8 mouse cellular contexts compared by ENCODE assay signal in genomic region chrX:7763631-7764393, GRCm38 (mm10). TPM values are rescaled to one million over a fixed set of nuclear protein-coding genes. Genes with fewer than 3 reads are reported as not detected.
DNase-seq lines count a peak whose midpoint lies in the region; ATAC-seq and TF ChIP-seq lines count a peak whose summit lies in the region.

No protein-coding gene starts in this region.

- H3K36me3 ChIP-seq in ES-E14 (ENCODE audit: control insufficient read depth, insufficient read depth, low read length, poor library complexity, severe bottlenecking) = peaks cover 28% of the 10 kb centered on the region
- peaks cover 13% of the 10 kb centered on the region; the same call in 1 of the 2 replicates for H3K36me3 ChIP-seq in embryonic facial prominence, embryonic 15.5 days
- peaks cover 31% of the 10 kb centered on the region for H3K36me3 ChIP-seq in hindbrain, embryonic 10.5 days
- H3K36me3 ChIP-seq in limb, embryonic 14.5 days (ENCODE audit: control insufficient read depth, insufficient read depth, low read length) = peaks cover 17% of the 10 kb centered on the region
- peaks cover 14% of the 10 kb centered on the region; the same call in 1 of the 2 replicates for H3K36me3 ChIP-seq in midbrain, embryonic 14.5 days (ENCODE audit: control insufficient read depth, insufficient read depth, low read length)

- peak overlapping the region; percentile 88 for H3K9ac ChIP-seq in ES-E14 (ENCODE audit: insufficient read depth, low read depth, low read length, poor library complexity, severe bottlenecking)
- H3K9ac ChIP-seq in embryonic facial prominence, embryonic 15.5 days = peak overlapping the region; percentile 53; the same call in 1 of the 2 replicates
- peak overlapping the region; percentile 67 for H3K9ac ChIP-seq in limb, embryonic 14.5 days (ENCODE audit: low read depth, low read length, severe bottlenecking)
- peak overlapping the region; percentile 58; the same call in 1 of the 2 replicates for H3K9ac ChIP-seq in midbrain, embryonic 14.5 days (replicated peaks; ENCODE audit: low read length)

- peaks cover 2 to 9% of the 10 kb centered on the region in 2 experiments; a peak in 2 of 4 replicates for H3K4me1 ChIP-seq in ES-E14 (ENCODE audit: control insufficient read depth in 2 of 2, insufficient read depth in 2 of 2, low read length in 2 of 2, poor library complexity in 1 of 2)
- H3K4me1 ChIP-seq in embryonic facial prominence, embryonic 15.5 days = peaks cover 7% of the 10 kb centered on the region; the same call in 1 of the 2 replicates
- peaks cover 23% of the 10 kb centered on the region for H3K4me1 ChIP-seq in hindbrain, embryonic 10.5 days (replicated peaks)
- no peaks in the 10 kb centered on the region for H3K4me1 ChIP-seq in limb, embryonic 14.5 days (ENCODE audit: control insufficient read depth, insufficient read depth, low read length)
- 0 out of 2 replicates have a peak, but pooled peaks cover 6% of the 10 kb centered on the region for H3K4me1 ChIP-seq in midbrain, embryonic 14.5 days (ENCODE audit: control insufficient read depth, insufficient read depth, low read length)

- 16% methylated on average over 22 of the region's 22 CpGs for WGBS in embryonic facial prominence, embryonic 15.5 days
- WGBS in hindbrain, embryonic 10.5 days = 14% methylated on average over 22 of the region's 22 CpGs
- 13% methylated on average over 22 of the region's 22 CpGs for WGBS in limb, embryonic 14.5 days
- 17% methylated on average over 21 of the region's 22 CpGs for WGBS in midbrain, embryonic 14.5 days

- no peaks in the 10 kb centered on the region for H3K9me3 ChIP-seq in ES-E14 (ENCODE audit: control insufficient read depth, insufficient read depth, low read depth, low read length)
- no peaks in the 10 kb centered on the region for H3K9me3 ChIP-seq in embryonic facial prominence, embryonic 15.5 days (replicated peaks)
- peaks cover 16% of the 10 kb centered on the region for H3K9me3 ChIP-seq in hindbrain, embryonic 10.5 days
- no peaks in the 10 kb centered on the region for H3K9me3 ChIP-seq in limb, embryonic 14.5 days (ENCODE audit: control insufficient read depth, low read length)
- H3K9me3 ChIP-seq in midbrain, embryonic 14.5 days (ENCODE audit: control insufficient read depth, low read length) = no peaks in the 10 kb centered on the region

- 0 out of 2 replicates have a peak, but pooled peaks have one; percentile 36 for ATAC-seq in embryonic facial prominence, embryonic 15.5 days (ENCODE audit: insufficient number of reproducible peaks, low FRiP score, low TSS enrichment, low read depth)
- ATAC-seq in limb, embryonic 14.5 days (ENCODE audit: low FRiP score, low read depth) = no peak
- no peak for ATAC-seq in midbrain, embryonic 14.5 days (ENCODE audit: low FRiP score, low TSS enrichment)

- DNase-seq in adrenal gland, adult (ENCODE audit: inconsistent age in 2 of 2, low spot score in 1 of 2) = peak; percentile 48 to 76
- DNase-seq in adrenal gland, postnatal 4 days (ENCODE audit: low spot score in 2 of 2) = no peak
- no peak for DNase-seq in ES-E14 (ENCODE audit: low read depth, low spot score)
- DNase-seq in hindbrain, embryonic 10.5 days (ENCODE audit: low spot score) = peak; percentile 37
- DNase-seq in limb, embryonic 14.5 days (ENCODE audit: low spot score) = peak; percentile 3
- peak; percentile 31 for DNase-seq in midbrain, embryonic 14.5 days
- peak; percentile 5 to 25 for DNase-seq in thymus, postnatal 36 days

- peak overlapping the region; percentile 88 to 93 for H3K4me3 ChIP-seq in ES-E14 (ENCODE audit: insufficient read depth in 1 of 2, low read depth in 1 of 2, low read length in 2 of 2, poor library complexity in 1 of 2, severe bottlenecking in 1 of 2)
- H3K4me3 ChIP-seq in embryonic facial prominence, embryonic 15.5 days (replicated peaks) = peak overlapping the region; percentile 63
- H3K4me3 ChIP-seq in hindbrain, embryonic 10.5 days = peak overlapping the region; percentile 72
- peak overlapping the region; percentile 59 for H3K4me3 ChIP-seq in limb, embryonic 14.5 days (replicated peaks; ENCODE audit: low read length)
- H3K4me3 ChIP-seq in midbrain, embryonic 14.5 days (replicated peaks; ENCODE audit: low read depth, low read length) = peak overlapping the region; percentile 55

- TF ChIP-seq POLR2A in limb, embryonic 14.5 days (IDR thresholded peaks at IDR 0.05; ENCODE audit: borderline replicate concordance, extremely low read depth, insufficient read depth, insufficient read length) = no peak

- in situ Hi-C loops in ES-E14 (cut with MboI; ENCODE audit: low sequenced_read_pairs in 2 of 2, unreplicated experiment in 2 of 2) = no loop called here

- peak overlapping the region; percentile 95 for H3K27ac ChIP-seq in ES-E14 (ENCODE audit: insufficient read depth, low read depth, low read length, poor library complexity, severe bottlenecking)
- peak overlapping the region; percentile 22; the same call in 1 of the 2 replicates for H3K27ac ChIP-seq in embryonic facial prominence, embryonic 15.5 days (replicated peaks)
- H3K27ac ChIP-seq in hindbrain, embryonic 10.5 days = peak overlapping the region; percentile 86
- H3K27ac ChIP-seq in limb, embryonic 14.5 days (replicated peaks; ENCODE audit: low read depth, low read length) = no peak overlapping the region
- H3K27ac ChIP-seq in midbrain, embryonic 14.5 days (replicated peaks; ENCODE audit: low read depth, low read length) = no peak overlapping the region

- H3K27me3 ChIP-seq in embryonic facial prominence, embryonic 15.5 days = no peaks in the 10 kb centered on the region
- no peaks in the 10 kb centered on the region for H3K27me3 ChIP-seq in hindbrain, embryonic 10.5 days (ENCODE audit: insufficient read depth, poor library complexity, severe bottlenecking)
- no peaks in the 10 kb centered on the region for H3K27me3 ChIP-seq in limb, embryonic 14.5 days (ENCODE audit: control insufficient read depth, insufficient read depth, low read length)
- no peaks in the 10 kb centered on the region for H3K27me3 ChIP-seq in midbrain, embryonic 14.5 days (ENCODE audit: control insufficient read depth, insufficient read depth, low read length)

- peak overlapping the region; percentile 57 for H3K4me2 ChIP-seq in embryonic facial prominence, embryonic 15.5 days (replicated peaks)
- peak overlapping the region; percentile 55 for H3K4me2 ChIP-seq in limb, embryonic 14.5 days (replicated peaks; ENCODE audit: low read depth, low read length, severe bottlenecking)
- peak overlapping the region; percentile 63 for H3K4me2 ChIP-seq in midbrain, embryonic 14.5 days (ENCODE audit: low read length)

TF ChIP-seq in ES-E14, 5 proteins besides CTCF, POLR2A, EP300 and RAD21 (continues in another document):
- TF ChIP-seq HCFC1 (IDR thresholded peaks at IDR 0.05; ENCODE audit: borderline replicate concordance, insufficient read depth, low read length) = no peak
- no peak for TF ChIP-seq ZC3H11A (IDR thresholded peaks at IDR 0.05; ENCODE audit: borderline replicate concordance, low read depth, low read length)

RNA-seq across cellular contexts. Expression of gene Tfe3, which starts 1.5 kb away (rescaled TPM):
- total RNA-seq in adrenal gland, postnatal 4 days (2021) = 10 to 100 TPM; 39.9 to 41.0 TPM
- total RNA-seq in ES-E14 (2012; rRNA removed) = 32.3 and 45.8 TPM in 2 replicates
- polyA plus RNA-seq in embryonic facial prominence, embryonic 15.5 days (2015; fragmentation: Nextera tagmentation; extraction: Ambion mirVana) = 32.8 and 35.9 TPM in 2 replicates
- polyA plus RNA-seq in hindbrain, embryonic 10.5 days (2016; fragmentation: Nextera tagmentation; extraction: Ambion mirVana) = 31.7 and 36.5 TPM in 2 replicates
- polyA plus RNA-seq in limb, embryonic 14.5 days (2012; rRNA removed) = 24.4 and 25.3 TPM in 2 replicates
- 22.1 and 22.2 TPM in 2 replicates for polyA plus RNA-seq in limb, embryonic 14.5 days (2014; fragmentation: Nextera tagmentation; extraction: Ambion mirVana)
- 21.7 and 21.8 TPM in 2 replicates for polyA plus RNA-seq in midbrain, embryonic 14.5 days (2014; fragmentation: Nextera tagmentation; extraction: Ambion mirVana)

RNA-seq across cellular contexts. Expression of gene Ccdc120, which starts 13.1 kb away (rescaled TPM):
- total RNA-seq in adrenal gland, postnatal 4 days (2021) = 10 to 100 TPM in 1 of 2 experiments, 1 to 10 TPM in 1; 9.0 to 10.8 TPM
- 15.8 and 22.9 TPM in 2 replicates for total RNA-seq in ES-E14 (2012; rRNA removed)
- 17.2 and 22.1 TPM in 2 replicates for polyA plus RNA-seq in embryonic facial prominence, embryonic 15.5 days (2015; fragmentation: Nextera tagmentation; extraction: Ambion mirVana)
- polyA plus RNA-seq in hindbrain, embryonic 10.5 days (2016; fragmentation: Nextera tagmentation; extraction: Ambion mirVana) = 18.7 and 22.9 TPM in 2 replicates
- polyA plus RNA-seq in limb, embryonic 14.5 days (2012; rRNA removed) = 25.7 and 38.6 TPM in 2 replicates
- 14.9 and 16.0 TPM in 2 replicates for polyA plus RNA-seq in limb, embryonic 14.5 days (2014; fragmentation: Nextera tagmentation; extraction: Ambion mirVana)
- 72.2 and 73.0 TPM in 2 replicates for polyA plus RNA-seq in midbrain, embryonic 14.5 days (2014; fragmentation: Nextera tagmentation; extraction: Ambion mirVana)

RNA-seq across cellular contexts. Expression of gene Gripap1, which starts 25.8 kb away (rescaled TPM):
- 10 to 100 TPM; 52.0 to 64.8 TPM for total RNA-seq in adrenal gland, postnatal 4 days (2021)
- 14.9 and 22.6 TPM in 2 replicates for total RNA-seq in ES-E14 (2012; rRNA removed)
- 46.2 and 46.7 TPM in 2 replicates for polyA plus RNA-seq in embryonic facial prominence, embryonic 15.5 days (2015; fragmentation: Nextera tagmentation; extraction: Ambion mirVana)
- 45.3 and 47.8 TPM in 2 replicates for polyA plus RNA-seq in hindbrain, embryonic 10.5 days (2016; fragmentation: Nextera tagmentation; extraction: Ambion mirVana)
- 60.2 and 63.0 TPM in 2 replicates for polyA plus RNA-seq in limb, embryonic 14.5 days (2012; rRNA removed)
- 31.9 and 32.9 TPM in 2 replicates for polyA plus RNA-seq in limb, embryonic 14.5 days (2014; fragmentation: Nextera tagmentation; extraction: Ambion mirVana)
- polyA plus RNA-seq in midbrain, embryonic 14.5 days (2014; fragmentation: Nextera tagmentation; extraction: Ambion mirVana) = 56.0 and 56.6 TPM in 2 replicates

RNA-seq across cellular contexts. Expression of gene Praf2, which starts 35.6 kb away (rescaled TPM):
- 10 to 100 TPM; 15.5 to 16.0 TPM for total RNA-seq in adrenal gland, postnatal 4 days (2021)
- total RNA-seq in ES-E14 (2012; rRNA removed) = 41.9 and 48.0 TPM in 2 replicates
- polyA plus RNA-seq in embryonic facial prominence, embryonic 15.5 days (2015; fragmentation: Nextera tagmentation; extraction: Ambion mirVana) = 73.5 and 74.7 TPM in 2 replicates
- 78.2 and 101 TPM in 2 replicates for polyA plus RNA-seq in hindbrain, embryonic 10.5 days (2016; fragmentation: Nextera tagmentation; extraction: Ambion mirVana)
- 83.7 and 91.1 TPM in 2 replicates for polyA plus RNA-seq in limb, embryonic 14.5 days (2012; rRNA removed)
- 89.4 and 92.0 TPM in 2 replicates for polyA plus RNA-seq in limb, embryonic 14.5 days (2014; fragmentation: Nextera tagmentation; extraction: Ambion mirVana)
- polyA plus RNA-seq in midbrain, embryonic 14.5 days (2014; fragmentation: Nextera tagmentation; extraction: Ambion mirVana) = 126 and 144 TPM in 2 replicates

RNA-seq across cellular contexts. Expression of gene Gm45208, which starts 41.8 kb away (rescaled TPM):
- total RNA-seq in adrenal gland, postnatal 4 days (2021) = 1 to 10 TPM in 1 of 2 experiments, not detected in 1; 1.4 TPM
- total RNA-seq in ES-E14 (2012; rRNA removed) = 0.26 TPM in 1 of 2 replicates, not detected in the other
- polyA plus RNA-seq in embryonic facial prominence, embryonic 15.5 days (2015; fragmentation: Nextera tagmentation; extraction: Ambion mirVana) = 0.44 and 0.66 TPM in 2 replicates
- not detected in 2 replicates for polyA plus RNA-seq in hindbrain, embryonic 10.5 days (2016; fragmentation: Nextera tagmentation; extraction: Ambion mirVana)
- polyA plus RNA-seq in limb, embryonic 14.5 days (2012; rRNA removed) = 0.50 and 0.85 TPM in 2 replicates
- polyA plus RNA-seq in limb, embryonic 14.5 days (2014; fragmentation: Nextera tagmentation; extraction: Ambion mirVana) = 0.43 and 0.48 TPM in 2 replicates
- polyA plus RNA-seq in midbrain, embryonic 14.5 days (2014; fragmentation: Nextera tagmentation; extraction: Ambion mirVana) = not detected in 2 replicates

Comparison
In these comparisons a context has a peak if more than half of its experiments do, and no peak if none do; other contexts are left out.
1. DNase-seq: peak in adrenal gland, adult (2 of 2), hindbrain, embryonic 10.5 days (single experiment), limb, embryonic 14.5 days (single experiment), midbrain, embryonic 14.5 days (single experiment) and thymus, postnatal 36 days (2 of 2); none in adrenal gland, postnatal 4 days (0 of 2) and ES-E14 (single experiment).
2. H3K27ac ChIP-seq: peak in ES-E14 (single experiment), embryonic facial prominence, embryonic 15.5 days (single experiment) and hindbrain, embryonic 10.5 days (single experiment); none in limb, embryonic 14.5 days (single experiment) and midbrain, embryonic 14.5 days (single experiment).
3. Peak in every context shown above with its lines, with median percentiles within 50 percentile points of each other: H3K4me3 ChIP-seq, H3K9ac ChIP-seq and H3K4me2 ChIP-seq.